Mouse (Mus musculus) forebrain, embryonic 10.5 days (tissue): ENCODE measurements around the gene Grb10. TPM values are rescaled to one million over a fixed set of nuclear protein-coding genes. Genes with fewer than 3 reads are reported as not detected.

Experiments
- DNase-seq: peaks from one replicate; pipeline ENCODE4 v3.0.0-alpha.2; 2017; ENCODE audit warnings: low spot score; ENCODE audit errors: extremely low spot score
- H3K27ac ChIP-seq: fragments of 300-500 bp; sonication (generic); 2 replicates; pipeline ENCODE4 v1.5.1; 2016; ENCODE audit warnings: mild to moderate bottlenecking
- H3K27me3 ChIP-seq: fragments of 300-500 bp; sonication (generic); 2 replicates; pipeline ENCODE4 v1.6.1; 2016; ENCODE audit warnings: mild to moderate bottlenecking; ENCODE audit not compliant: poor library complexity, severe bottlenecking
- H3K36me3 ChIP-seq: fragments of 300-500 bp; sonication (generic); replicated peaks from 2 replicates; pipeline ENCODE4 v1.6.1; 2016; ENCODE audit warnings: mild to moderate bottlenecking, moderate library complexity
- H3K4me1 ChIP-seq: fragments of 300-500 bp; sonication (generic); 2 replicates; pipeline ENCODE4 v1.6.1; 2016
- H3K4me3 ChIP-seq: fragments of 300-500 bp; sonication (generic); 2 replicates; pipeline ENCODE4 v1.5.1; 2016; ENCODE audit warnings: mild to moderate bottlenecking, moderate library complexity
- H3K9me3 ChIP-seq: fragments of 300-500 bp; sonication (generic); 2 replicates; pipeline ENCODE4 v1.6.1; 2016; ENCODE audit warnings: mild to moderate bottlenecking, moderate library complexity
- WGBS: fragments of 180-500 bp; shearing (Covaris S2); methylation state at CpG from one replicate; pipeline ENCODE4 v1.1.7; 2016; 5-methylcytosine and 5-hydroxymethylcytosine counted together
- polyA plus RNA-seq: library from polyadenylated mRNA; unstranded; fragments of >200 nt; fragmentation: Nextera tagmentation; extraction: Ambion mirVana; gene quantifications from 2 replicates; pipeline ENCODE4 v1.2.1, GENCODE M21; 2016

Gene Grb10
- polyA plus RNA-seq, 1 experiment from 2014 or later: 471 TPM

DNA sequence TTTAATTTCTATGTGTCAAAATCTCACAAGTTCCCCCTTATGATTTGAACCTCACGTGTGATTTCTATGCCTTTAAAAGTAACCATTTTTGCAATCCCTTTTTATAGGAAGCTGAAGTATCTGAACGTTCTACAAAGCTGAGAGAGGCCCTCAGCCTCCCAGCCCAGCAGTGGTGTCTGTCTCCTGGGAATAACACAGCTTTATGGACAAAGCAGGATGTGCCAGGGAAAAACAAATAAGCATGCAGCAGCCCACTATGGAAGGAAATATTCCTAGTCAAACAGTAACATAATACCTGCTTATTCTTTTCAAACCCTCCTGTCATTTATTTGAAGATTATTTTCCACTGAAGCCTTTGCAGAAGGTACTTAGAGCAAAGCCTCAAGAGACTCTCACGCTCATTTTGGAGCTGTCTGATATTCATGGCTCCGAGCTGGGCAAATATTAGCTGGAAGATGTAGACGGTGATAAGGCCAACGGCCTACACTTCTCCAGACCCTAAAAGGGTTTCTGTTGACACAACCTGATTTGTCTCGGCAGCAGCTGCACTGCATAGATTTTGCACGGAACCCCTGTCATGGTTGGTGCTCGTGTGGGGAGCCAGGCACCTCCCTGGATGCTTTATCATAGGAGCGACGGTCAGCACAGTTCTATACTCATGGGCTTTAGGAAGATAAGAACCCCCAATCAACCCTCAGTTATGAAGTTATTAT, 153.8 kb downstream of the Grb10 start:
- Histone ChIP-seq H3K27me3 (peaks cover 21% of the 10 kb centered on the region), H3K9me3 (no peaks in the 10 kb centered on the region), H3K27ac (peak overlapping the region; percentile 68), H3K4me1 (peaks cover 76% of the 10 kb centered on the region), H3K36me3 (no peaks in the 10 kb centered on the region), H3K4me3 (no peak overlapping the region)
- no peak for DNase-seq
- WGBS: 68% methylated on average over 11 of the region's 11 CpGs

DNA sequence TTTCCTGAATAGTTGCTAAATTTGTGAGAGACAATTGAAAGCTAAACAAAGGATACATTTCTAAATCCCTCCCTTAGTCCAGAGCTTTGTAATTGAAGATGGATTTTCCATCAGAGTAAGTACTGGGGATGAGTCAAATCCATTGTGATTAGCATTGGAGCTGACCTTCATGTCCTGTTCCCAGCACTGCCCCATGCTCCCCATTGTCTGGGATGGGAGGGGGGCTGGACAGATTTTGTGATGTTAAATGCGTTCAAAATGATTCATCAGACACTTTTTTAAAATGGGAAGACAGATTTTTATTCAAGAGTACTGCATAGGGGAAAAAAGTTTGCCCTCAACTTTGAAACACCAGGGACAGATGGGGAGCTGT, 156.7 kb downstream of the Grb10 start:
- 40% methylated on average over 1 of the region's 1 CpGs for WGBS
- H3K36me3 ChIP-seq: no peaks in the 10 kb centered on the region
- DNase-seq: no peak
- no peak overlapping the region for H3K4me3 ChIP-seq
- H3K9me3 ChIP-seq: no peaks in the 10 kb centered on the region
- peaks cover 84% of the 10 kb centered on the region for H3K4me1 ChIP-seq
- H3K27ac ChIP-seq: peak overlapping the region; percentile 69
- H3K27me3 ChIP-seq: peaks cover 18% of the 10 kb centered on the region

DNA sequence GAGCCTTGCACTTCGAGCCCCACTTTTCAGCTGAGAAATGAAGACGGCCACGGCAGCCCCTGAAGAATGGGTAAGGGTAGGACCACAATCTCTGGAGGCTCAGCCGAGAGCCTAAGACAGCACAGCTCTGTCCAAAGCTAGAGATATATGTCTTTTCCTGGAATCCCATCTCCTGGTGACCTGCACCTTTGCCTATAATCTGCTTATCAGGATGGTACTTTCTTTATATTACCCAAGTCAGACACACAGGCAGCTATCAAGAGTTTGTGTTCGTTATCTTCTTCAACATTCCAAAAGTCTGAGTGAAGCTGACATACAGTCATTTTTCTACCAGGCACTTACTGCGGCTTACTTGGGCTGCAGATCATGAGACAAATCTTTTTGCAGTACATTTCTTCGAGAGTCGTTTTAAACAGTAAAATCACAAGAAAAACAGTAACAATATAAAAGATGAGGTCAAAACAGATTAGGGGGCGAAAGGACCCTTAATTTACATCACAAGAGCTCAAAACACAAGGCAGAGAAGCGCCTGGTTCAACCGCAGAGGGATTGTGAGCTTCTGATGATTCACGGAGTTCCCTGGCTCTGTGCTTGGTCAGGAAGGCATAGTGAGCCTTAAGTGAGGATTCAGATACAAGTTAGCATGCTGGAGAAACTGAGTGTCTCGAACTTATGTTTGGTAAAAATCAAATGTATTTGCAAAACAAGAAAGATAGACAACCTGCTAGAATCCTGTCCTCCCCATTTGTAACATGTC, 157.3 kb downstream of the Grb10 start:
- H3K27me3 ChIP-seq: peaks cover 22% of the 10 kb centered on the region
- H3K36me3 ChIP-seq: no peaks in the 10 kb centered on the region
- H3K4me3 ChIP-seq: no peak overlapping the region
- H3K4me1 ChIP-seq: peaks cover 78% of the 10 kb centered on the region
- no peak for DNase-seq
- H3K9me3 ChIP-seq: no peaks in the 10 kb centered on the region
- 42% methylated on average over 13 of the region's 13 CpGs for WGBS
- H3K27ac ChIP-seq: peak overlapping the region; percentile 83

Other genes with a start within 250 kb of the Grb10 start
- gene Fignl1, start 229.7 kb downstream of the Grb10 start, polyA plus RNA-seq: 101 and 114 TPM in 2 replicates
- 5.1 and 6.0 TPM in 2 replicates for gene Ddc, start 140.5 kb downstream of the Grb10 start, polyA plus RNA-seq